Mouse (Mus musculus): ENCODE measurements around the gene Nqo1. TPM values are rescaled to one million over a fixed set of nuclear protein-coding genes. Genes with fewer than 3 reads are reported as not detected.

Nqo1 gene
- total RNA-seq, 2 experiments from 2014 or later = 4.3 to 4.4 TPM

DNA sequence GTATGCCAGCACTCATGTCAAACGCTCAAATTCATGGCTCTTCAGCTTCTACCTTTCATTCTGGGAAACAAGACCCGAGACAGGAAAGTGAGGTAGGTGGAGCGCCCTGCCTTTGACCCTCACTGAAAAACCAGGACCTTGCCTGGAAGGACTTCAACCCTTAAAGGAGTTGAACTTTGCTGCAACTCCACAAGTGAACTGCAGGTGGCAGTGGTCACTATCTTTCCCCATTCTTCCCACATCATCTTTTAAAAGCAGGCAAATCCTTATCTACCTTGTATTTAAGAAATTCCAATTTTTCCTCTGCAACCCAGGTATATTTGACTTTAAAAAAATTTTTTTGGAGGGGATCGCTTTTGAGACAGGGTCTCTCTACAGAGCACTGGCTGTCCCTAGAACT, 8.4 kb upstream of the Nqo1 start:
- DNase-seq (ENCODE audit: low spot score in 2 of 2) = no peak

DNA sequence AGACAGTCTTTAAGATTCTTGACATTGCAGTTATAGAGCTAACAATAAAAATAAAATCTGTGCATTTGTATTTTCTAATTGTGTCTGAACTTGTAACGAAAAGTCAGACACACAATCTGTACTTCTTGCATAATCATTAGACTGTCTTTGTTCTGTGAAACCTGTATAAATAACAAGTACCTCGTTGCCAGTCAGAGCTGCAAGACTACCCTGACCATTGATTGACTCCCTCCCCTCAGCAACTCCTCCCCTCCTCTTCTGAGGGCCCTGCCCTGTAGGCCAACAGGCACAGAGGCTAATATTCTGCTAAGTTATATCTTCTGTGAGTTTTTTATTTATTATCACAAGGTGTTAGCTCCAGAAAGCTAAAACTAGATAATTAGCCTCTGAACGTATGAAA, 2.9 kb upstream of the Nqo1 start:
- no peak for DNase-seq (ENCODE audit: low spot score in 2 of 2)

DNA sequence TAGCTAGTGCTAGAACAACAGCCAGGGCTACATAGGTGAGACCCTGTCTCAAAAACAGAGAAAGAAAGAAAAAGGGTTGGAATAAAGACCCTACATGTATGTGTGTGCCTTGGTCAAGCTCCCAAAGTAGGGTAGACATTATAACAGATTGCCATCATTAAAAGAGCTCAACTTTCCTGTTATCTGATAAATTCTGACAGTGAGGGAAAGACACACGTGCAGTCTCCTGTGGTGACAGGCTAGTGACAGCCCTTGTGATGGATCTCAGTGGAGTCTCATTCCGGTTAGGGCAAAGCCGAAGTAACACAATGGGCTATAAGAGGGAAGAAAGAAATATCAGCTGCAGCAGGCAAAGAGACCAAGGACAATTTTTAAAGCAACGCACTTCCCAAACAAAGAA, 1.1 kb upstream of the Nqo1 start:
- DNase-seq (ENCODE audit: low spot score in 2 of 2) = no peak

DNA sequence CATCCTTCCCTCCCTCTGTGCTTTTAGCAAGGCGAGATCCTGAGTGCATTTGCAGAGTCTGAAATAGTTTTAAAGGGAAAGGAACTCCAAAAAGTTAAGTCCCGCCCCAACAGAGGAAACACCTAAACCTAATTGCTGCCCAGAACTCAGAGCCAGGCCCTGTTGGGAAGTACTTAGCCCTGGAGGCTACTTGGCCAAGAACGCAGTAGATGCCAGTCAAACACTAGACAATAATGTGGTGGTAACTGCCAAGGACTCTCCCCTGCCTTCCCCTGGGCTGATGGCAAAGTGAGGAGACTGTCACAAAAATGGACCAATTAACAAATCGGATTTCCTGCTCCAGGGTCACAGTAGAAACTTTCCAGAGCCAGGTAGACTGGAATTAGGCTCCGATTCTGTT, 1.1 kb downstream of the Nqo1 start:
- no peak for DNase-seq (ENCODE audit: low spot score in 2 of 2)

DNA sequence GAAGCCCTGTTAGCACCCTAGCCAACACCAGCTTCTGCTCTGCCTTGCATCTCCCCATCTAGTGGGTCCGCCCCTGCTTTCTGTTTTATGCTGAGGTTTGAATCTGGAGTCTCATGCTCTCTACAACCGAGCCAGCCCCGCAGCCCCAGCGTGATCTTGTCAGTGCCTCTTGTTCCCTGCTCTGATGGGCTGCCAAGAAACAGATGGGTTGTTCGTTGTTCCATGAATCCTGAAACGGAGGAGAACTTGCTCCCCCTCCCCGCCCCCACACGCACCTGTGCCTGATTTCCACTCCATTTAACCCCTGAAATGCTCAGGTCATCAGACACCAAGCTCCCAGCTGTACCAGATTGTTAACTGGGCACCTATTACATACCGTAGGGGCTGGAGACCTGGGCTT, 3.5 kb downstream of the Nqo1 start:
- DNase-seq (ENCODE audit: low spot score in 2 of 2) = peak; percentile 41 to 71

DNA sequence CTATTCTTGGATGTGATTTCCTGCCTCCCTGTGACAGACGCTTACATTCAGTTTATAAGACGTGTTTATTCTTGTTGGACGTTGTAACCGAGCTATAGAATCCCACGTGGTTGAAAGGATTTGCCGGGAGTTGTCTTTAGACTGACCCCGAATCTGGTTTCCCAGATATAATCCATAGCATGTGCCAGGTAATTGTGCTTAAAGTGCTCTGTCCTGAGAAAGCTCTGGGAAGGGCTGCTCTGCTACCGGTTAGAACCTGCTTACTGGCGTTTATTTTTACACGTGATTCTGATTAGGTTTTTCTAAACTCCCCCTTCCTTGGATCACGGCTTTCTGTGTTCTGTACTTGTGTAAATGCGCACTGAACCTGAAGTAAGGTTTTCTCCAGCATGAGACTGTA, 5.3 kb downstream of the Nqo1 start:
- DNase-seq (ENCODE audit: low spot score in 2 of 2) = no peak

DNA sequence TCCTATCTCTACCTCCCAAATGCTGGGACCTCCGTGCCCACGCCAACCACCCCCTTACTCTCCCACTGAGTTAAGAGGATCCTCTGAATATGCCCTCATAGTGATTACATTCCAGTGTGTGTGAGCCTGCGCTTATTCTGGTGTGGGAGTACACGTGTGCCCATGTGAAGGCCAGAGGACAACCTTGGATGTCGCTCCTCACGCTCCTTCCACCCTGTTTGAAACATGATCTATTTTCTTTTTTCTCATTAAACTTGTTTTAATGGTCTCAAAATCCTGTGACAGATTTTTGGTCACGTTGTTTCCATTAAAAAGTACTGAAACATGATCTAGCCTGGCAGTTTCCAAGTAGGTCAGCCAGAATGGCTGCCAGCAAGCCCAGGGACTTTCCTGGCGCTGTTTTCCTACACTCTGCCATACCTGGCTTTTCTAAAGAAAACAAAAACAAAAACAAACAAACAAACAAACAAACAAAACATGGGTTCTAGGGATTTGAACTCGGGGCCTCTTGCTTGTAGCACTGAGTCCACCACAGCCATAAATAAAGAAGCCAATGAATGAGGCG, 6.8 kb downstream of the Nqo1 start:
- DNase-seq (ENCODE audit: low spot score in 2 of 2) = no peak

DNA sequence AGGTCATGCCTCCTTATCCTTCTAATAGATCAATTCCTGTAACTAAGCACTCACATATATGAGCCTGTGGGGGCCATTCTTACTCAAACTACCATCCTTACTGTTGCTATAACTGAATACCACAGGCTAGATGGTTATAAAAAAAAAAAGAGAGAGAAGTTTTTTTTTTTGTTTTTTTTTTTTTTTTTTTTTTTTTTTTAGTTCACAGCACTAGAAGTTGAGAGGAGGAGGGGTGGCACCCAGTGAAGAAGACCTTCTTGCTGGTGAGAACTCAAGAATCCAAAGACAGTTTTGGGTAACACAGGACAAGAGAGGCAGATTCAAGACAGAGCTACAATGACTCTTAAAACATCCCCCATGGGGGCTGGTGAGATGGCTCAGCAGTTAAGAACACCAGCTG, 7.6 kb downstream of the Nqo1 start:
- DNase-seq (ENCODE audit: low spot score in 2 of 2) = no peak

DNA sequence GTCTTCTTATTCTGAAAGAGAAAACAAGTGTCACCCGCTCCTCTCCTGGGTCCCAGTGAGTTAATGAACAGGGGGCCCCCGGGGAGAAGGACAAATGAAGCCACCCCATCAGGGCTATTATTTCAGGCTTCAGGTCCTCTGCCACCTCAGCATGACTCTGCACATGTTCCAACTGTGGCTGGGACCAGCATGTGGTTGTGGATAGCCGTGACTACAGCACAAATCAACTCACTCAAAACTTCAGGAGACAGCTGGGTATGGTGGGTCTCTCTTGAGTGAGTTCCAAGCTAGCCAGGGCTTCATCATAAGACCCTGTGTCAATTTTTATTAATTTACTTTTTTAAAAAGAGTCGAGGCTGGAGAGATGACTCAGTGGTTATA, 11.9 kb downstream of the Nqo1 start:
- no peak for DNase-seq (ENCODE audit: low spot score in 2 of 2)

DNA sequence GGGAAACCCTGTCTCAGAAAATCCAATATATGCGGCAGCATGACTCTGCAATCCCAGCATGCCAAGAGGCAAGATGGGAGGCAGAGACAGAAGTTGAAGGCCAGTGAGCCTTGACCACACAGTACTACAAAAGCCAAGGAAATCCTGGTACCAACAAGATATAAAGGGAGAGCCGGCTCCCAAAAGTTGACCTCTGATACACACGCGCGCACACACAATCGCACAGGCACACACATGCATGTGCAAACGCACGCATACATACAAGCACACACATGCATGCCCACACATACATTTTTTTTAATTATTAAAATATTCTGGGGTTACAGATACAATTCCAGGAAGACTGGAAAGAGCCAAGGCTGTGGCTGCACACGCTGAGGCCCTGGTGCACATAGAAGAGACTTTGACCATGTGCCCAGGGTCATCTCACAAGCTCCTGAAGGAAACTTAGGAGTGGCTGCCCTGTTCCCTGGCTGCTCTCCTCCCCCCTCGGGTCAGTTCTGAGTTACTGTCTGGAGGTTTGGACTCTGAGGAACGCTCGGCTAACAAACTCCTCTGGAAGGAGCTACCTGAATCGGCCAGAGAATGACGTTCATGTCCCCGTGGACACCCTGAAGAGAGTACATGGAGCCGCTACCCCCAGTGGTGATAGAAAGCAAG, 12.4 kb downstream of the Nqo1 start:
- DNase-seq (ENCODE audit: low spot score in 2 of 2) = no peak

DNA sequence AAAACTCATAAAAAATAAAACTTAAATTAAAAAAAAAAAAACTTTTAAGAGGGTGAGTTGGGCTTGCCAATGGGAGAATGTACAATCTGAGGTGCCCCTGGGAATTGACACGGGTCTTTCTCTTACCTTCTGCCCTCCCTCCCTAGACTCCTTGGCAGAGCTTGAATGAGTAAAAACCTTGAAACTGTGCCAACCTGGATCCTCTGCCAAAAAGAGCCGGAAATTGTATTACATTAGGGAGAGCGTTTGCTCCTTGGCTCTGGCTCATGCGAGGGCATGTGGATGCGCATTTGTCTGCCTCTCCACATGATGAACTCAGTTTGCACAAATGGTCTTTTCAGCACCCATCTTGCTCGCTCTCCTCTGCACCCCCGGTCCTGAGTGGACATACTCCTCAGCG, 13.4 kb downstream of the Nqo1 start:
- peak in 1 of 2 experiments; percentile 59 for DNase-seq (ENCODE audit: low spot score in 2 of 2)

DNA sequence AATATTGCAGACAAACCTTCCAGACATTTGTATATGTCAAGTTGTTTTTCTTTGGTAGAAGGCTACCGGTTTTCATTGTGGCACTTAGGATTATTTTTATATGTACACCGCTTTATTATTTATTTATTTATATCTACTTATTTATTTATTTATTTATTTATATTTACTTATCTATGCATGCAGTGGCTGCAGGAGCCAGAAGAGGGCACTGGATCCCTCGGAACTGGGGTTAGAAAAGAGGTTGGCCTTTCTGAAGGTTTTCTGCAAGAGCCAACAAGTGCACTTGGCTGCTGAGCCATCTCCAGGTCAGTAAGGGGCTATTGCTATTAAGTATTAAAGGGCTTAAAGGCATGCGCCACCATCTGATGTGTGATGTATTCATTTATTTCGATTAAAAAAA, 15.1 kb downstream of the Nqo1 start:
- DNase-seq (ENCODE audit: low spot score in 2 of 2) = peak in 1 of 2 experiments; percentile 47

DNA sequence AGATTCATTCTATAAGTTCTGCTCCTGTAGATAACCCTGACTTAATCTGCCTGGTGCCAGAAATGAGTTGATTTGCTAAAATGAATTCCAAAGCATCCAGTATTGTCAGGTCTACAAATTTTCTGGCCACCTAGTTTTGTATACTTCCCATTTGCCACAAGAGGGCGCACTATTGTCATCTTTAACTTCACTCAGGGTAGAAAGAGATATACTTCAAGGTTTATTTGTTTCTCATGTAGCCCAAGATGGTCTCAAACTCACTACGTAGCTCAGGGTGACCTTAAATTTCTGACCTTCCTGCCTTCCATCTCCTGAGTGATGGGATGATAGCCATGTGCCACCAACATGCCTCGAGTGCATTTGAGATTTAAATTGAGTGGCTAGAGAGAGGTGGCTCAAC, 16.4 kb downstream of the Nqo1 start:
- peak in 1 of 2 experiments; percentile 40 for DNase-seq (ENCODE audit: low spot score in 2 of 2)

DNA sequence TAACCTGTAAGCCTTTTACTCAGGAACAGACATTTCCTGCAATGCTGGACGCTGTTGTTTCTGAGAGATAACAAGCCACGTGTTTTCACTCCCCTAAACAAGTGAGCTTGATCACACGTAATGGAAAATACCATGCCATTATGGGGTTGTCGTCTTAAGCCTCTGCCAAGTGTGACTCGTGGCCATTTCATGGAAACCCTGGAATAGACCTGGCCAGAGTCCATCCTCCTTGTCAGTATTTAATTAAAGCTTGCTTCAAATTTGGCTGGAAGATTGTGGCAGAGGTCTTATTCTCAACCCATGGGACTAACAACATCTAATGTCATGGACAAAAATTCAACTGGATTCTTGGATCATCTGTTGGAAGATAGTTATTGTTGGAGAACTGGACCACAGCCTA, 16.8 kb downstream of the Nqo1 start:
- DNase-seq (ENCODE audit: low spot score in 2 of 2) = no peak

DNA sequence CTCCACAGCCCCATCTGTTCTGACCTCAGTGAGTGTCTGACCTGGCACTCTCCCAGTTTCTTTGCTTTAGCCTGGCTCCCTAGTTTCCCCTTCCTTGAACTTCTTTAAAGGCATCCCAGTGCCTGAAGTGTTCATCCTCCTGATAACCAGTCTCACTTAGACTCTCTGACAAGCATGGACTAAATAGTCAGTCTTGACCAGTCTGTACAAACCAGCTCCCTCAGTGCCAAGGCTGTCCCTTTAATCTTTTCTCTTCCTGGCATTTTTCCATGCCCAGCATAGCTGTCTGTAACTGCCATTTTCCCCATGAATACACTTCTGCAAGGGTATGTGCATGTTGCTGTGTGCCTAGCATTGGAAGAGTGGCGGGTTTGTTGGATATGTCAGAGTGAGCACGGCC, 17.9 kb downstream of the Nqo1 start:
- DNase-seq (ENCODE audit: low spot score in 2 of 2) = no peak

DNA sequence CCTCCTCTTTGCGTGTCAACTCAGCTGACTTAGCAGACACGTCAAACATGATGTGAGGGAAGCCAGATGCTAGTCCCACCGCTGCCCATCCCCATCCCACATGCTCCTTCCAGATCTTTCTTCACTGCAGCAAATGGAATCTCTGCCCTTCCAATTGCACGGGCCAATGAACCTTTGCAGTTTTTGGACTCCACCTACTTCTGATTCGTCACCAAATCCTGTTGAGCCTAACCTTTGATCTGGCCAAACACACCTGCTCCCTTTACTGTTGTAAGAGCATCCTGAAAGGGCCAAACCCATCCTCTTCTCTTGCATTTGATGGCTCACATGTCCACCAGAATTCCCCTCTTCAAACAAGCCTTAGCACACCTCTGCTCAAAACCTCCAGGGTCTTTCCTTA, 18.4 kb downstream of the Nqo1 start:
- no peak for DNase-seq (ENCODE audit: low spot score in 2 of 2)

DNA sequence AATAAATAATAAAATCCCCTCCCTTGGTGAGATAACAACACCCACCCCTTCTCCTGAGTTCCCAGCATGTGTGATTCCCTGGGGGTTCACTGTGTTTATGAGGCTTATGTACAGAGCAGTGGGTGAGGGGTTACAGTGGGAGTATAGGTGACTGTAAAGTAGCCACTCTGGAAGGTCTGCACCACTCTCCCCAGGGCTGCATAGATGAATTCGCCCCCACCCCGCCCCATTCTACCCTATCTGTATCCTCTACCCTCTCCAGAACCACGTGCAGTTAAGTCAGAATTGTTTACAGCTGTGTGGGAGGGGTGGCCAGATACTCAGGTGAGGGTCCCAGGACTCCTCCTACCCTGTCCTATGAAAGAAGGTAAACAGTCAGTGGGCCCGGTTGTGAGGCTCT, 20.1 kb downstream of the Nqo1 start:
- DNase-seq (ENCODE audit: low spot score in 2 of 2) = no peak

DNA sequence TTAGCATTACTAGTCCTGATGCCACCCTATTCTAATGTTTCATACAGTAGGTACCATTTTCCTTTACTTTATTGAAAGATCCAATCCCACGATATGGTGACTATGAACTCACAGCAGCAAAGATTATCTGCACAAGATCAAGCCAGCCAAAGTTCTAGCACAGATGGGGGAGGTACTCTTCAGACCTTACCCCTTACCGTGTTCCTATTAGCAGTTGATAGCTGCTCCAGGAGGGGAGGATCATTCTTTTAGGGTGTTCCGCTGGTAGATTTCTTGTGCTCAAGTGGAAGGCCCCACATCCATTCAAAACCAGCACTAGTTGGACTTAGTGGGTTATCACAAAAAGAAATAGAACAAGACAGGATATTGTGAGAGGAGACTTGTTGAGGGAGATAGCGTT, 21.3 kb downstream of the Nqo1 start:
- no peak for DNase-seq (ENCODE audit: low spot score in 2 of 2)

DNA sequence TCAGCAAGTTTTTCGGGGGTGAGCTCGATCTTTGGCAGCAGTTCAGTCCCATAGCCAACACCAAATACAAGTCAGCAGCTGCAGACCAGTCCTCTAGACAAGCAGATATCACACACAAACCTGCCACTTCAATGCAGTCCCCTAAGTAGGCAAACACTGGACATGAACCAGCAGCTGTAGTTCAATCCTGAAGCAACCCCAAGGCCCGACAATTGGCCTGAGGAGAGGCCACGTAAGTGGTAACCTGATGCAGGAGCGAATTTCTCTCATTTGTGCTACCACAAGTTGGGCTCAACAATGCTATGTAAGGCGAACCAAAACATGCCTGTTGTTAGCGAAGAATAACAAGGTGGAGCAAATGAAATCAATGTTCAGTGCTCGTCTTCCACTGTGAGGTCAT, 22.3 kb downstream of the Nqo1 start:
- DNase-seq (ENCODE audit: low spot score in 2 of 2) = no peak

DNA sequence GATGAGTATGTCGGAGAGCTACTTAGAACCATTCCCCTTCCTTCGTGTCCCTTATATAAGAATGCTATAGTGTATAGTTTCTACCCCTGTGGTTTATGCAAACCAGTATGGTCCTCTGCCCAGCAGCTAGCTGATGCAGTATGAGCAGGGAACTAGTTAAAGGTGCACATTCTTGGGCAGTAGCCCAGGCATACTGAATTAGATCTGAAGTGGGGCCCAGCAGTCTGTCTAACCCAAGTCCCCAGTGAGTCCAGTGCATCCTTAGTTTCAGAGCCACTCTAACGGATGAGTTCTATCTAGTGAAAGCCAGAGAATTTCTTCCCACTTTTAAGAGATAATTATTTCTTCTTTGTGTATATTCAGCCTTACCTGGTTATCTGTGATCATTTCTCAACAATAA, 25.7 kb downstream of the Nqo1 start:
- DNase-seq (ENCODE audit: low spot score in 2 of 2) = no peak

DNA sequence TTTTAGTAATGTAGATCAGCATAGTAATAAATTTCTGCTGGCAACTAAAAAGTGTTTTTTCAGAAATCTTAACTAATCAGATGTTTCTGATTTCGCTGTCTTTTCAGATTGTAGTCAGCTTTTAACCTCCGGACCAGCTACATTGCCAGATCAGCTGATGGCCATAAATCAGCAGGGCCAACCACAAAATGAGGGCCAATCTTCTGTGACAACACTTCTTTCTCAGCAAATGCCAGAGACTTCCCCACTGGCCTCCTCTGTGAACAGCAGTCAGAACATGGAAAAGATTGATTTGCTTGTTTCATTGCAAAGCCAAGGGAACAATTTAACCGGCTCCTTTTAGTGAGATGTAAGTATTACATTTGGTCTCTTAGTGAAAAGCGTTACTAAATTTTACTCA, 32.7 kb downstream of the Nqo1 start:
- DNase-seq (ENCODE audit: low spot score in 2 of 2) = no peak

Measured in layer of hippocampus, postnatal 14 days (tissue).